Mouse (Mus musculus) forebrain, embryonic 15.5 days (tissue): ENCODE measurements around the gene Tmem184a. TPM values are rescaled to one million over a fixed set of nuclear protein-coding genes. Genes with fewer than 3 reads are reported as not detected.

ENCODE experiments used
- ATAC-seq: fragments of 200-750 bp; cut with Nextera tagmentation; replicated peaks from 2 replicates; pipeline ENCODE4 v1.8.0; 2017; ENCODE audit warnings: mild to moderate bottlenecking, moderate TSS enrichment, moderate library complexity
- H3K27ac ChIP-seq: fragments of 300-500 bp; sonication (generic); replicated peaks from 2 replicates; pipeline ENCODE4 v1.5.1; 2015; ENCODE audit warnings: mild to moderate bottlenecking, inconsistent platforms
- H3K27me3 ChIP-seq: fragments of 300-500 bp; sonication (generic); 2 replicates; pipeline ENCODE4 v1.6.1; 2015; ENCODE audit warnings: inconsistent platforms
- H3K36me3 ChIP-seq: fragments of 300-500 bp; sonication (generic); 2 replicates; pipeline ENCODE4 v1.6.1; 2015; ENCODE audit warnings: mild to moderate bottlenecking, inconsistent platforms
- H3K4me1 ChIP-seq: fragments of 300-500 bp; sonication (generic); 2 replicates; pipeline ENCODE4 v1.6.1; 2015; ENCODE audit warnings: inconsistent platforms
- H3K4me2 ChIP-seq: fragments of 300-500 bp; sonication (generic); replicated peaks from 2 replicates; pipeline ENCODE4 v1.6.1; 2015; ENCODE audit warnings: mild to moderate bottlenecking, inconsistent platforms
- H3K4me3 ChIP-seq: fragments of 300-500 bp; sonication (generic); 2 replicates; pipeline ENCODE4 v1.5.1; 2015; ENCODE audit warnings: mild to moderate bottlenecking, inconsistent platforms
- H3K9ac ChIP-seq: fragments of 300-500 bp; sonication (generic); replicated peaks from 2 replicates; pipeline ENCODE4 v1.6.1; 2015; ENCODE audit warnings: mild to moderate bottlenecking, inconsistent platforms
- H3K9me3 ChIP-seq: fragments of 300-500 bp; sonication (generic); 2 replicates; pipeline ENCODE4 v1.6.1; 2016; ENCODE audit warnings: inconsistent platforms
- WGBS: fragments of 180-500 bp; shearing (Covaris S2); methylation state at CpG from one replicate; pipeline ENCODE4 v1.1.7; 2015; ENCODE audit warnings: mixed read lengths; 5-methylcytosine and 5-hydroxymethylcytosine counted together
- polyA plus RNA-seq: library from polyadenylated mRNA; unstranded; fragments of >200 nt; fragmentation: Nextera tagmentation; extraction: Ambion mirVana; gene quantifications from 2 replicates; pipeline ENCODE4 v1.2.1, GENCODE M21; 2015

The Tmem184a gene
- polyA plus RNA-seq, result 0.06 and 0.08 TPM in 2 replicates

GRCm38 (mm10) chr5:139819538-139820181, at the start of gene Tmem184a:
Gene Tmem184a (minus strand): TSS chr5:139819917.
- Histone ChIP-seq H3K27me3 (peaks cover 4% of the 10 kb centered on the region; the same call in 1 of the 2 replicates), H3K4me3 (no peak within 1 kb of the TSS), H3K9me3 (no peaks in the 10 kb centered on the region), H3K27ac (no peak within 1 kb of the TSS), H3K4me1 (peaks cover 4% of the 10 kb centered on the region), H3K9ac (no peak within 1 kb of the TSS), H3K36me3 (peaks cover 18% of the 10 kb centered on the region), H3K4me2 (no peak within 1 kb of the TSS)
- WGBS, result 86% methylated on average over 9 of the region's 9 CpGs
- 0 out of 2 replicates have a peak, but pooled peaks have one; percentile 11 for ATAC-seq

GRCm38 (mm10) chr5:139862759-139863158, 43.0 kb upstream of the Tmem184a start:
- no peak overlapping the region for H3K4me2 ChIP-seq
- no peak overlapping the region for H3K4me3 ChIP-seq
- peak overlapping the region; percentile 19; the same call in 1 of the 2 replicates for H3K27ac ChIP-seq
- H3K9ac ChIP-seq, result no peak overlapping the region
- H3K36me3 ChIP-seq, result no peaks in the 10 kb centered on the region
- H3K9me3 ChIP-seq, result no peaks in the 10 kb centered on the region
- 17% methylated on average over 4 of the region's 4 CpGs for WGBS
- peaks cover 20% of the 10 kb centered on the region for H3K4me1 ChIP-seq
- no peaks in the 10 kb centered on the region for H3K27me3 ChIP-seq
- ATAC-seq, result peak; percentile 76

GRCm38 (mm10) chr5:139860328-139861104, 40.8 kb upstream of the Tmem184a start:
- Histone ChIP-seq H3K27me3 (no peaks in the 10 kb centered on the region), H3K27ac (no peak overlapping the region; the same call in 1 of the 2 replicates), H3K4me3 (no peak overlapping the region), H3K9me3 (no peaks in the 10 kb centered on the region), H3K36me3 (no peaks in the 10 kb centered on the region), H3K9ac (no peak overlapping the region), H3K4me2 (peak overlapping the region; percentile 30), H3K4me1 (peaks cover 20% of the 10 kb centered on the region)
- 3% methylated on average over 15 of the region's 15 CpGs for WGBS
- ATAC-seq, result peak; percentile 43; the same call in 1 of the 2 replicates

- Histone ChIP-seq H3K4me3 (no peak overlapping the region), H3K9me3 (peaks cover 3% of the 10 kb centered on the region; the same call in 1 of the 2 replicates), H3K27ac (no peak overlapping the region), H3K9ac (no peak overlapping the region), H3K27me3 (no peaks in the 10 kb centered on the region), H3K36me3 (no peaks in the 10 kb centered on the region), H3K4me2 (no peak overlapping the region), H3K4me1 (no peaks in the 10 kb centered on the region)
- ATAC-seq, result no peak
- WGBS, result 73% methylated on average over 12 of the region's 12 CpGs
Observed at GRCm38 (mm10) chr5:139849626-139850320, 30.1 kb upstream of the Tmem184a start.

GRCm38 (mm10) chr5:139839142-139839541, 19.4 kb upstream of the Tmem184a start:
- H3K27me3 ChIP-seq, result no peaks in the 10 kb centered on the region
- ATAC-seq, result no peak
- no peaks in the 10 kb centered on the region for H3K4me1 ChIP-seq
- H3K36me3 ChIP-seq, result no peaks in the 10 kb centered on the region
- WGBS, result 33% methylated on average over 3 of the region's 3 CpGs
- H3K9me3 ChIP-seq, result no peaks in the 10 kb centered on the region
- H3K4me2 ChIP-seq, result no peak overlapping the region
- H3K9ac ChIP-seq, result no peak overlapping the region
- no peak overlapping the region for H3K27ac ChIP-seq
- H3K4me3 ChIP-seq, result no peak overlapping the region

GRCm38 (mm10) chr5:139838476-139838892, 18.8 kb upstream of the Tmem184a start:
- WGBS, result 11% methylated on average over 2 of the region's 2 CpGs
- Histone ChIP-seq H3K9me3 (no peaks in the 10 kb centered on the region), H3K36me3 (no peaks in the 10 kb centered on the region), H3K4me2 (no peak overlapping the region), H3K27ac (no peak overlapping the region), H3K4me3 (no peak overlapping the region), H3K4me1 (no peaks in the 10 kb centered on the region), H3K9ac (no peak overlapping the region), H3K27me3 (no peaks in the 10 kb centered on the region)
- peak; percentile 72 for ATAC-seq

- no peak overlapping the region for H3K4me3 ChIP-seq
- H3K4me2 ChIP-seq, result no peak overlapping the region
- no peaks in the 10 kb centered on the region for H3K9me3 ChIP-seq
- no peaks in the 10 kb centered on the region for H3K4me1 ChIP-seq
- no peaks in the 10 kb centered on the region for H3K27me3 ChIP-seq
- no peak overlapping the region for H3K9ac ChIP-seq
- ATAC-seq, result no peak
- H3K36me3 ChIP-seq, result no peaks in the 10 kb centered on the region
- WGBS, result 86% methylated on average over 7 of the region's 7 CpGs
- H3K27ac ChIP-seq, result no peak overlapping the region
Observed at GRCm38 (mm10) chr5:139835706-139836105, 16.0 kb upstream of the Tmem184a start.

- Histone ChIP-seq H3K4me2 (no peak overlapping the region), H3K4me3 (no peak overlapping the region), H3K4me1 (no peaks in the 10 kb centered on the region), H3K9me3 (no peaks in the 10 kb centered on the region), H3K27ac (no peak overlapping the region), H3K36me3 (no peaks in the 10 kb centered on the region), H3K27me3 (no peaks in the 10 kb centered on the region), H3K9ac (no peak overlapping the region)
- 80% methylated on average over 7 of the region's 7 CpGs for WGBS
- ATAC-seq, result no peak
Observed at GRCm38 (mm10) chr5:139832125-139832524, 12.4 kb upstream of the Tmem184a start.

- no peaks in the 10 kb centered on the region for H3K27me3 ChIP-seq
- H3K4me2 ChIP-seq, result no peak overlapping the region
- 84% methylated on average over 3 of the region's 3 CpGs for WGBS
- H3K9ac ChIP-seq, result no peak overlapping the region
- H3K4me1 ChIP-seq, result peaks cover 5% of the 10 kb centered on the region
- no peaks in the 10 kb centered on the region for H3K36me3 ChIP-seq
- H3K9me3 ChIP-seq, result no peaks in the 10 kb centered on the region
- no peak for ATAC-seq
- H3K27ac ChIP-seq, result no peak overlapping the region
- no peak overlapping the region for H3K4me3 ChIP-seq
Observed at GRCm38 (mm10) chr5:139830734-139831133, 11.0 kb upstream of the Tmem184a start.

- H3K9ac ChIP-seq, result no peak overlapping the region
- H3K27ac ChIP-seq, result no peak overlapping the region
- peaks cover 18% of the 10 kb centered on the region for H3K4me1 ChIP-seq
- H3K4me2 ChIP-seq, result no peak overlapping the region
- H3K9me3 ChIP-seq, result no peaks in the 10 kb centered on the region
- no peak for ATAC-seq
- WGBS, result 74% methylated on average over 13 of the region's 13 CpGs
- no peak overlapping the region for H3K4me3 ChIP-seq
- H3K27me3 ChIP-seq, result no peaks in the 10 kb centered on the region
- no peaks in the 10 kb centered on the region for H3K36me3 ChIP-seq
Observed at GRCm38 (mm10) chr5:139829384-139829783, 9.7 kb upstream of the Tmem184a start.

- 82% methylated on average over 1 of the region's 1 CpGs for WGBS
Observed at GRCm38 (mm10) chr5:139827593-139827992, 7.9 kb upstream of the Tmem184a start.

More at GRCm38 (mm10) chr5:139827593-139827992, 7.9 kb upstream of the Tmem184a start:
- Histone ChIP-seq H3K9me3 (no peaks in the 10 kb centered on the region), H3K4me3 (no peak overlapping the region), H3K9ac (no peak overlapping the region), H3K4me1 (peaks cover 19% of the 10 kb centered on the region), H3K4me2 (no peak overlapping the region), H3K36me3 (peaks cover 10% of the 10 kb centered on the region; the same call in 1 of the 2 replicates), H3K27ac (no peak overlapping the region), H3K27me3 (no peaks in the 10 kb centered on the region)
- ATAC-seq, result no peak
